Mouse (Mus musculus) liver, postnatal 0 days (tissue): Measurements from ENCODE around the gene Tbc1d10c.

Experiments
- CTCF ChIP-seq: sonication (generic); IDR thresholded peaks from 2 replicates; pipeline ENCODE4 v1.5.1; 2016; ENCODE audit warnings: antibody characterized with exemption, low read depth
- EP300 ChIP-seq: IDR thresholded peaks from 2 replicates; pipeline ENCODE4 v1.6.1; 2016; ENCODE audit warnings: antibody characterized with exemption, low read depth, mild to moderate bottlenecking

GRCm38 (mm10) chr19:4193129-4193528 is 2.0 kb upstream of the Tbc1d10c start:
- no peak for TF ChIP-seq EP300
- no peak for TF ChIP-seq CTCF
